Mouse (Mus musculus) lung, adult 18-20 months (tissue): ENCODE data around the gene Fcer1g.

Experiments used
- DNase-seq, 2 experiments: peaks; one replicate each; pipeline ENCODE4 v3.0.0; 2022; ENCODE audit warnings: mixed read lengths in 2 of 2

Gene Fcer1g

DNA sequence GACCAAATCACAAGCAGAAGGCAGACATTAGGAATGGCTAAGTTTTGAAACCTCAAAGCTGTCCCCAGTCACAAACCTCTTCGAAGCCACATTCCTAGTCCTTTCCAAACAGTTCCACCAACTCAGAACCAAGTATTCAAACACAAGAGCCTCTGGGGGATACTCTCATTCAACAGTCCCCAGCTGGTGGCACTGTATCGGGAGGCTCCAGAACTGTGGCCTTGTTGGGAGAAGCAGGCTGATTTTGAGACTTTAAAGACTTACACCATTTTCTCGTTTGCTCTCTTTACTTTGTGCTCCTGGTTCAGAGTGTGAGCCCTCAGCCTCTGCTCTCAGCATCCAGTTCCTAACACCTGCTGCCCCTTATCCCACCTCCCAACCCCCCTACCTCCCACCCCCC lies 51.1 kb downstream of the Fcer1g start:
- no peak for DNase-seq
